Comparison of ENCODE assay signal across 10 mouse cellular contexts in genomic region chr8:15729075-15729474, GRCm38 (mm10).
DNase-seq lines count a peak whose midpoint lies in the region; ATAC-seq and TF ChIP-seq lines count a peak whose summit lies in the region.
"Had no signal": no experiment of that assay in that cellular context is flagged by ENCODE, and none has a peak within 500 bp of the region (broad histone marks: within the 10 kb centered on the region; RNA-seq: fewer than 3 reads in every experiment).

No protein-coding gene starts in this region.

- H3K27ac ChIP-seq in intestine, embryonic 14.5 days (ENCODE audit: low read depth), result no peak overlapping the region
- H3K27ac ChIP-seq in intestine, embryonic 16.5 days (ENCODE audit: low read length), result no peak overlapping the region
- H3K27ac ChIP-seq in forebrain, postnatal 0 days (ENCODE audit: low read depth, low read length), result no peak overlapping the region
- no peak overlapping the region for H3K27ac ChIP-seq in kidney, postnatal 0 days
- no peak overlapping the region for H3K27ac ChIP-seq in limb, embryonic 14.5 days (replicated peaks; ENCODE audit: low read depth, low read length)
- H3K27ac ChIP-seq: heart, embryonic 13.5 days had no signal

- WGBS in intestine, embryonic 14.5 days, result 10% methylated on average over 1 of the region's 1 CpGs
- 6% methylated on average over 1 of the region's 1 CpGs for WGBS in intestine, embryonic 16.5 days
- 6% methylated on average over 1 of the region's 1 CpGs for WGBS in forebrain, postnatal 0 days
- WGBS in kidney, postnatal 0 days, result 24% methylated on average over 1 of the region's 1 CpGs
- WGBS in limb, embryonic 14.5 days, result 0% methylated on average over 1 of the region's 1 CpGs

- no peaks in the 10 kb centered on the region for H3K36me3 ChIP-seq in intestine, embryonic 14.5 days (ENCODE audit: control insufficient read depth, insufficient read depth, low read length)
- no peaks in the 10 kb centered on the region for H3K36me3 ChIP-seq in intestine, embryonic 16.5 days (ENCODE audit: control insufficient read depth, insufficient read depth, low read length)
- no peaks in the 10 kb centered on the region for H3K36me3 ChIP-seq in forebrain, postnatal 0 days (ENCODE audit: insufficient read depth)
- H3K36me3 ChIP-seq in kidney, postnatal 0 days (ENCODE audit: insufficient read depth, low read length), result no peaks in the 10 kb centered on the region
- no peaks in the 10 kb centered on the region for H3K36me3 ChIP-seq in limb, embryonic 14.5 days (ENCODE audit: control insufficient read depth, insufficient read depth, low read length)
- H3K36me3 ChIP-seq: G1E; heart, embryonic 13.5 days had no signal

- no peak for TF ChIP-seq POLR2A in limb, embryonic 14.5 days (IDR thresholded peaks at IDR 0.05; ENCODE audit: borderline replicate concordance, extremely low read depth, insufficient read depth, insufficient read length)

- DNase-seq in intestine, embryonic 14.5 days (ENCODE audit: low spot score), result peak; percentile 59
- peak; percentile 12 for DNase-seq in cerebellum, adult 11 months
- DNase-seq in forebrain, postnatal 0 days, result peak; percentile 55
- DNase-seq in kidney, postnatal 0 days (ENCODE audit: low spot score), result peak; percentile 73
- peak; percentile 34 for DNase-seq in limb, embryonic 14.5 days (ENCODE audit: low spot score)
- DNase-seq in right cerebral cortex, adult 2 months (ENCODE audit: low spot score in 2 of 2), result peak; percentile 66 to 71

- H3K4me1 ChIP-seq in intestine, embryonic 14.5 days (replicated peaks; ENCODE audit: control insufficient read depth, insufficient read depth, low read length), result no peaks in the 10 kb centered on the region
- H3K4me1 ChIP-seq in intestine, embryonic 16.5 days (ENCODE audit: control insufficient read depth, insufficient read depth, low read length), result no peaks in the 10 kb centered on the region
- no peaks in the 10 kb centered on the region for H3K4me1 ChIP-seq in forebrain, postnatal 0 days (ENCODE audit: insufficient read depth)
- no peaks in the 10 kb centered on the region for H3K4me1 ChIP-seq in kidney, postnatal 0 days (replicated peaks; ENCODE audit: insufficient read depth, low read length)
- no peaks in the 10 kb centered on the region for H3K4me1 ChIP-seq in limb, embryonic 14.5 days (ENCODE audit: control insufficient read depth, insufficient read depth, low read length)
- H3K4me1 ChIP-seq: heart, embryonic 13.5 days had no signal

- H3K4me2 ChIP-seq in intestine, embryonic 14.5 days (ENCODE audit: low read length), result no peak overlapping the region
- no peak overlapping the region for H3K4me2 ChIP-seq in intestine, embryonic 16.5 days (ENCODE audit: low read depth, low read length)
- H3K4me2 ChIP-seq in forebrain, postnatal 0 days (ENCODE audit: low read depth), result no peak overlapping the region
- no peak overlapping the region for H3K4me2 ChIP-seq in kidney, postnatal 0 days (ENCODE audit: low read length)
- no peak overlapping the region for H3K4me2 ChIP-seq in limb, embryonic 14.5 days (replicated peaks; ENCODE audit: low read depth, low read length, severe bottlenecking)
- H3K4me2 ChIP-seq: heart, embryonic 13.5 days had no signal

- ATAC-seq in intestine, embryonic 14.5 days (replicated peaks; ENCODE audit: low FRiP score, low TSS enrichment, low read depth), result no peak
- ATAC-seq in intestine, embryonic 16.5 days, result no peak
- ATAC-seq in forebrain, postnatal 0 days, result peak; percentile 62; the same call in 1 of the 2 replicates
- ATAC-seq in kidney, postnatal 0 days (replicated peaks; ENCODE audit: low FRiP score, low read depth), result no peak; the same call in 1 of the 2 replicates
- peak; percentile 57; the same call in 1 of the 2 replicates for ATAC-seq in limb, embryonic 14.5 days (ENCODE audit: low FRiP score, low read depth)
- no peak for ATAC-seq in activated CD4-positive, CD25-positive, alpha-beta regulatory T cell, adult 4 months

- H3K9ac ChIP-seq in intestine, embryonic 14.5 days (ENCODE audit: low read length), result no peak overlapping the region
- H3K9ac ChIP-seq in intestine, embryonic 16.5 days (ENCODE audit: low read depth, low read length), result no peak overlapping the region
- H3K9ac ChIP-seq in forebrain, postnatal 0 days, result no peak overlapping the region
- no peak overlapping the region for H3K9ac ChIP-seq in kidney, postnatal 0 days (ENCODE audit: low read depth, low read length)
- H3K9ac ChIP-seq in limb, embryonic 14.5 days (ENCODE audit: low read depth, low read length, severe bottlenecking), result no peak overlapping the region
- H3K9ac ChIP-seq: heart, embryonic 13.5 days had no signal

- no peak overlapping the region for H3K4me3 ChIP-seq in intestine, embryonic 14.5 days (ENCODE audit: low read depth, low read length)
- H3K4me3 ChIP-seq in intestine, embryonic 16.5 days (ENCODE audit: low read length), result no peak overlapping the region
- no peak overlapping the region for H3K4me3 ChIP-seq in forebrain, postnatal 0 days (ENCODE audit: low read depth, low read length)
- H3K4me3 ChIP-seq in kidney, postnatal 0 days (replicated peaks; ENCODE audit: low read depth, low read length), result no peak overlapping the region
- H3K4me3 ChIP-seq in limb, embryonic 14.5 days (replicated peaks; ENCODE audit: low read length), result no peak overlapping the region
- H3K4me3 ChIP-seq: heart, embryonic 13.5 days had no signal

- no peaks in the 10 kb centered on the region for H3K27me3 ChIP-seq in intestine, embryonic 14.5 days (replicated peaks; ENCODE audit: control insufficient read depth, insufficient read depth, low read length)
- no peaks in the 10 kb centered on the region for H3K27me3 ChIP-seq in intestine, embryonic 16.5 days (replicated peaks; ENCODE audit: control insufficient read depth, insufficient read depth, low read length)
- no peaks in the 10 kb centered on the region for H3K27me3 ChIP-seq in forebrain, postnatal 0 days (ENCODE audit: insufficient read depth, low read length)
- no peaks in the 10 kb centered on the region for H3K27me3 ChIP-seq in kidney, postnatal 0 days (ENCODE audit: insufficient read depth, low read length)
- H3K27me3 ChIP-seq in limb, embryonic 14.5 days (ENCODE audit: control insufficient read depth, insufficient read depth, low read length), result no peaks in the 10 kb centered on the region
- H3K27me3 ChIP-seq: heart, embryonic 13.5 days had no signal

- TF ChIP-seq CTCF in forebrain, postnatal 0 days (IDR thresholded peaks at IDR 0.05; ENCODE audit: low read depth), result peak; percentile 70
- TF ChIP-seq CTCF in kidney, postnatal 0 days (IDR thresholded peaks at IDR 0.05; ENCODE audit: low read depth), result peak; percentile 74

- no peaks in the 10 kb centered on the region for H3K9me3 ChIP-seq in intestine, embryonic 14.5 days (ENCODE audit: control insufficient read depth, low read length)
- no peaks in the 10 kb centered on the region for H3K9me3 ChIP-seq in intestine, embryonic 16.5 days (ENCODE audit: control insufficient read depth, low read length)
- H3K9me3 ChIP-seq in forebrain, postnatal 0 days (ENCODE audit: low read length), result no peaks in the 10 kb centered on the region
- no peaks in the 10 kb centered on the region for H3K9me3 ChIP-seq in kidney, postnatal 0 days (replicated peaks; ENCODE audit: low read length)
- H3K9me3 ChIP-seq in limb, embryonic 14.5 days (ENCODE audit: control insufficient read depth, low read length), result no peaks in the 10 kb centered on the region
- H3K9me3 ChIP-seq: G1E; heart, embryonic 13.5 days had no signal

Comparison
In these comparisons a context has a peak if more than half of its experiments do, and no peak if none do; other contexts are left out.
1. ATAC-seq: peak in forebrain, postnatal 0 days (single experiment) and limb, embryonic 14.5 days (single experiment); none in intestine, embryonic 14.5 days (single experiment), intestine, embryonic 16.5 days (single experiment), kidney, postnatal 0 days (single experiment) and activated CD4-positive, CD25-positive, alpha-beta regulatory T cell, adult 4 months (single experiment).
2. DNase-seq: peak in every context shown above with its lines; median percentile 73 in kidney, postnatal 0 days; 68 in right cerebral cortex, adult 2 months; 59 in intestine, embryonic 14.5 days; 55 in forebrain, postnatal 0 days; 34 in limb, embryonic 14.5 days; 12 in cerebellum, adult 11 months.